8 mouse cellular contexts compared by ENCODE assay signal in genomic region chr1:97977521-97977920, GRCm38 (mm10).
A peak's percentile ranks its signal among the peaks of the same experiment; 100 is the strongest.
DNase-seq lines count a peak whose midpoint lies in the region; ATAC-seq and TF ChIP-seq lines count a peak whose summit lies in the region.

No protein-coding gene starts in this region.

- H3K27me3 ChIP-seq in intestine, postnatal 0 days (replicated peaks; ENCODE audit: control insufficient read depth, insufficient read depth, low read length), result no peaks in the 10 kb centered on the region
- H3K27me3 ChIP-seq in neural tube, embryonic 12.5 days (replicated peaks), result no peaks in the 10 kb centered on the region

- H3K4me1 ChIP-seq in embryonic fibroblast, embryonic 13.5 days (ENCODE audit: control insufficient read depth, insufficient read depth, low read length), result peaks cover 6% of the 10 kb centered on the region; the same call in 1 of the 2 replicates
- no peaks in the 10 kb centered on the region for H3K4me1 ChIP-seq in intestine, postnatal 0 days (replicated peaks; ENCODE audit: control insufficient read depth, insufficient read depth, low read length)
- peaks cover 10% of the 10 kb centered on the region; the same call in 1 of the 2 replicates for H3K4me1 ChIP-seq in neural tube, embryonic 12.5 days

- no peak for ATAC-seq in intestine, postnatal 0 days
- ATAC-seq in neural tube, embryonic 12.5 days (ENCODE audit: low FRiP score, low read depth), result no peak

- WGBS in intestine, postnatal 0 days, result 19% methylated on average over 7 of the region's 7 CpGs
- 10% methylated on average over 7 of the region's 7 CpGs for WGBS in neural tube, embryonic 12.5 days

- H3K9me3 ChIP-seq in intestine, postnatal 0 days (ENCODE audit: control insufficient read depth), result no peaks in the 10 kb centered on the region
- no peaks in the 10 kb centered on the region for H3K9me3 ChIP-seq in neural tube, embryonic 12.5 days

- H3K4me2 ChIP-seq in intestine, postnatal 0 days (replicated peaks; ENCODE audit: low read depth), result peak overlapping the region; percentile 86
- peak overlapping the region; percentile 87 for H3K4me2 ChIP-seq in neural tube, embryonic 12.5 days (replicated peaks)

- peak overlapping the region; percentile 66; the same call in 1 of the 2 replicates for H3K9ac ChIP-seq in intestine, postnatal 0 days (ENCODE audit: low read depth, low read length)
- H3K9ac ChIP-seq in neural tube, embryonic 12.5 days, result peak overlapping the region; percentile 84; the same call in 1 of the 2 replicates

- TF ChIP-seq POLR2A in embryonic fibroblast, embryonic 13.5 days (IDR thresholded peaks at IDR 0.05; ENCODE audit: low read depth, low read length), result no peak

- no peak for TF ChIP-seq CTCF in layer of hippocampus, adult 2 months (conservative IDR thresholded peaks at IDR 0.05)
- TF ChIP-seq CTCF in embryonic fibroblast, embryonic 13.5 days (IDR thresholded peaks at IDR 0.05; ENCODE audit: borderline replicate concordance, insufficient read depth, low read length), result no peak
- TF ChIP-seq CTCF in intestine, postnatal 0 days (IDR thresholded peaks at IDR 0.05; ENCODE audit: low read depth), result no peak

- DNase-seq in layer of hippocampus, adult 2 months (ENCODE audit: low spot score in 2 of 2), result no peak
- DNase-seq in layer of hippocampus, postnatal 36 days, result no peak
- no peak for DNase-seq in thymus, postnatal 0 days (ENCODE audit: low spot score)
- DNase-seq in cerebellum, adult 11 months, result no peak
- no peak for DNase-seq in frontal cortex, postnatal 25 days (ENCODE audit: low spot score in 2 of 2)

- H3K4me3 ChIP-seq in layer of hippocampus, adult 2 months, result peak overlapping the region; percentile 59
- H3K4me3 ChIP-seq in embryonic fibroblast, embryonic 13.5 days (ENCODE audit: insufficient read depth, low read length), result 0 out of 2 replicates have a peak overlapping the region, but pooled peaks have one; percentile 76
- H3K4me3 ChIP-seq in intestine, postnatal 0 days (ENCODE audit: low read depth, low read length), result peak overlapping the region; percentile 67
- H3K4me3 ChIP-seq in neural tube, embryonic 12.5 days, result peak overlapping the region; percentile 77

- 0 out of 2 replicates have a peak, but pooled peaks cover 3% of the 10 kb centered on the region for H3K36me3 ChIP-seq in intestine, postnatal 0 days (ENCODE audit: control insufficient read depth, insufficient read depth)
- H3K36me3 ChIP-seq in neural tube, embryonic 12.5 days, result no peaks in the 10 kb centered on the region

- H3K27ac ChIP-seq in layer of hippocampus, adult 2 months, result peak overlapping the region; percentile 98
- no peak overlapping the region; the same call in 1 of the 2 replicates for H3K27ac ChIP-seq in embryonic fibroblast, embryonic 13.5 days (ENCODE audit: insufficient read depth, low read length)
- H3K27ac ChIP-seq in intestine, postnatal 0 days (ENCODE audit: low read depth, low read length), result no peak overlapping the region
- H3K27ac ChIP-seq in neural tube, embryonic 12.5 days, result no peak overlapping the region
